In the genomic region with DNA sequence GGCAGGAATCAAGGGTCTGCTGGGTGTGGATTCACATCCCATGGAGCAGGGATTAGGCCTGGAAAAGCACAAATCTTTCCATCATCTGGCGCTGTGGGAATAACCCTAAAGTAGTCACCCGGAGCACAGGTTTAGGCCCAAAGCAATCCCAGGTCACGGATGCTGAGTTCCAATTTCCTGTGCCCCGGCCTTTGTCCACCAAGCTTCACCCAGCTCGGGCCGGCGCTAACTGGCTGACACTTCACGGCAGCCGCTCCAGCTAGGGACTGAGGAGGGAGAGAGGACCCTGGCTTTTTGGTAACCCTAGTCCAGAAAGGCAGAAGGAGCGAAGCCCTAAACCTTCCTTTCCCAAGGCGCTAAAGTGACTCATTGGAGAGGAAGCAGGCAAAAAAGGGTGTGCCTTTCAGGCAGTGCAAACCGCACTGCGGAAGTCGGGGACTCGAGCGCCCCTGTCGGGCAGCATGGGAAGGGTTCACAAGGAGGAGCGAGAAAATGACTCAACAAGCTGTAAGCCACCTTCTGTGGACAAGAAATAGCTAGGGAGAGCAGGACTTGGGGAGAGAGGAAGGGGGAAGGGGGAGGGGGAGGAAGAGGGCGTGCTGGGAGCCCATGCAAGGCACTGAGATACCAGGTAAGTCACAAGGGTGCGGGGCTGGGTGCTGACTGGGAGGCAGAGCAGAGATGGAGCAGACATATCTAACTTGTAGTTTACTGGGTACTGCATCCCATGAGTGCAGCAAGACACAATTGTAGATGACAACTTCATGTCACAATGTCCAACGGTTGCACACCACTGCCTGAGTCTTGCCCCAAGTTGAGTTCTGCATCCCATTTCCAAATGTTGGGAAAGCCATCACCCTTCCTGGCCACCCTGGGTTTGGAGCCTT, we compare ENCODE assay signal across 1 mouse cellular context.
TF ChIP-seq lines count a peak whose summit lies in the region.

No protein-coding gene starts in this region.

TF ChIP-seq in MEL, 35 proteins besides CTCF, POLR2A, EP300 and RAD21 (continued from another document):
- TF ChIP-seq ELF1 (IDR thresholded peaks at IDR 0.05; ENCODE audit: low read depth, low read length) (peak; percentile 97), ZKSCAN1 (IDR thresholded peaks at IDR 0.05; ENCODE audit: low read depth, low read length) (no peak), MAZ (IDR thresholded peaks at IDR 0.05; ENCODE audit: low read depth, low read length) (peak; percentile 67; the same call in 1 of the 2 replicates), TBP (IDR thresholded peaks at IDR 0.05; ENCODE audit: low read depth, low read length) (peak; percentile 56), USF2 (IDR thresholded peaks at IDR 0.05; ENCODE audit: borderline replicate concordance in 1 of 2, insufficient read depth in 1 of 2, low read depth in 1 of 2, low read length in 2 of 2) (no peak), MAX (IDR thresholded peaks at IDR 0.05; ENCODE audit: low read length) (peak; percentile 73), BHLHE40 (IDR thresholded peaks at IDR 0.05; ENCODE audit: borderline replicate concordance, low read depth, low read length) (peak; percentile 46; the same call in 1 of the 2 replicates), UBTF (IDR thresholded peaks at IDR 0.05; ENCODE audit: borderline replicate concordance, insufficient read depth, low read depth, low read length) (no peak), CHD1 (IDR thresholded peaks at IDR 0.05; ENCODE audit: low read depth, low read length) (no peak), NELFE (IDR thresholded peaks at IDR 0.05; ENCODE audit: low read depth, low read length) (peak; percentile 75), CHD2 (IDR thresholded peaks at IDR 0.05; ENCODE audit: low read length) (peak; percentile 35; the same call in 1 of the 2 replicates), E2F4 (IDR thresholded peaks at IDR 0.05; ENCODE audit: borderline replicate concordance, low read depth, low read length) (no peak), MYC (IDR thresholded peaks at IDR 0.05; ENCODE audit: low read depth, low read length) (peak; percentile 87), MAFK (IDR thresholded peaks at IDR 0.05; ENCODE audit: borderline replicate concordance, low read depth, low read length) (no peak), ZMIZ1 (IDR thresholded peaks at IDR 0.05; ENCODE audit: low read depth, low read length) (peak; percentile 79), TAL1 (IDR thresholded peaks at IDR 0.05; ENCODE audit: low read length) (no peak), MEF2A (IDR thresholded peaks at IDR 0.05; ENCODE audit: extremely low read depth, insufficient replicate concordance, low read depth, low read length, poor library complexity, severe bottlenecking) (peak; percentile 45; the same call in 1 of the 2 replicates), RCOR1 (IDR thresholded peaks at IDR 0.05; ENCODE audit: low read depth, low read length) (peak; percentile 73), GABPA (IDR thresholded peaks at IDR 0.05; ENCODE audit: low read depth, low read length) (peak; percentile 65; the same call in 1 of the 2 replicates), ETS1 (IDR thresholded peaks at IDR 0.05; ENCODE audit: low read depth, low read length) (peak; percentile 87), TCF12 (IDR thresholded peaks at IDR 0.05; ENCODE audit: low read depth, low read length) (peak; percentile 72), SIN3A (IDR thresholded peaks at IDR 0.05; ENCODE audit: low read length) (peak; percentile 96), POLR2AphosphoS5 (IDR thresholded peaks at IDR 0.05; ENCODE audit: borderline replicate concordance, low read depth, low read length) (0 out of 2 replicates have a peak, but pooled peaks have one; percentile 28), KAT2A (conservative IDR thresholded peaks at IDR 0.05; ENCODE audit: low read depth, low read length) (peak; percentile 65), MYB (IDR thresholded peaks at IDR 0.05; ENCODE audit: low read depth, low read length) (no peak), HCFC1 (IDR thresholded peaks at IDR 0.05; ENCODE audit: low read depth, low read length) (peak; percentile 77)
